In the genomic region with DNA sequence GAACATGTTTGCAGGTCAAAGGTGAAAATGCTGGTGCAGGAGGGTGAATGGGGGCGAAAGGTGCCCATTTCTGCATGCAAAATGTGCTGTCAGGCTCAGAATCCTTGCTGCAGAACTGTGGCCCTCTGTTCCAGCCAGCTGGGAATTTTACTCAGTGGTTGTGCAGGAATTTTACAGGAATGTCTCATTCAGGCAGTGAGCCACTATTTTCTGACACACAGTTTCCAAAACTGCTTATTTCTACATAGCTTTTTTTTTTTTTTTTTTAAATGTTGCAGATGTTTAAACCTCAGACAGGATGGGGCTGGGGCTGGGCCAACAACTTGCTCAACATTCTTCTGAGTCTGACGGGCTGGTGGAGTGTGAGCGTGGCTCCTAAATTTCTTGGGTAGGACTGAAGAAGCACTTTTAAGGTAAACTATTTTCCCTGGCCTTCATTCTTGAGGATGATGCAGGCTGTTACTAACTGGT, we compare ENCODE assay signal across 8 mouse cellular contexts. TPM values are rescaled to one million over a fixed set of nuclear protein-coding genes. Genes with fewer than 3 reads are reported as not detected.
DNase-seq lines count a peak whose midpoint lies in the region; ATAC-seq and TF ChIP-seq lines count a peak whose summit lies in the region.

No protein-coding gene starts in this region.

- no peak overlapping the region for H3K4me3 ChIP-seq in heart, embryonic 12.5 days
- H3K4me3 ChIP-seq in heart, embryonic 15.5 days = no peak overlapping the region
- H3K4me3 ChIP-seq in liver, postnatal 0 days (ENCODE audit: low read depth, low read length) = no peak overlapping the region

- H3K27ac ChIP-seq in heart, embryonic 12.5 days (ENCODE audit: poor library complexity, severe bottlenecking) = no peak overlapping the region
- H3K27ac ChIP-seq in heart, embryonic 15.5 days = peak overlapping the region; percentile 66
- peak overlapping the region; percentile 82 for H3K27ac ChIP-seq in liver, postnatal 0 days (ENCODE audit: low read depth)

- no peak overlapping the region for H3K4me2 ChIP-seq in heart, embryonic 12.5 days
- H3K4me2 ChIP-seq in heart, embryonic 15.5 days = peak overlapping the region; percentile 29
- peak overlapping the region; percentile 54 for H3K4me2 ChIP-seq in liver, postnatal 0 days (ENCODE audit: low read depth, low read length)

- ATAC-seq in heart, embryonic 12.5 days (ENCODE audit: insufficient number of reproducible peaks, low FRiP score) = no peak
- peak; percentile 62; the same call in 1 of the 2 replicates for ATAC-seq in heart, embryonic 15.5 days (replicated peaks; ENCODE audit: insufficient number of reproducible peaks, insufficient read depth, low FRiP score, low read depth)
- ATAC-seq in liver, postnatal 0 days = peak; percentile 18; the same call in 1 of the 2 replicates
- ATAC-seq in erythroid progenitor cell, adult 5-6 weeks (replicated peaks; ENCODE audit: low FRiP score, poor library complexity, severe bottlenecking) = no peak

- H3K9ac ChIP-seq in heart, embryonic 12.5 days = no peak overlapping the region
- H3K9ac ChIP-seq in heart, embryonic 15.5 days = no peak overlapping the region
- no peak overlapping the region for H3K9ac ChIP-seq in liver, postnatal 0 days (replicated peaks)

- no peaks in the 10 kb centered on the region for H3K36me3 ChIP-seq in heart, embryonic 12.5 days
- no peaks in the 10 kb centered on the region for H3K36me3 ChIP-seq in heart, embryonic 15.5 days
- H3K36me3 ChIP-seq in liver, postnatal 0 days (replicated peaks; ENCODE audit: insufficient read depth, low read length) = no peaks in the 10 kb centered on the region

- H3K9me3 ChIP-seq in heart, embryonic 12.5 days (replicated peaks) = no peaks in the 10 kb centered on the region
- H3K9me3 ChIP-seq in heart, embryonic 15.5 days (replicated peaks) = no peaks in the 10 kb centered on the region
- no peaks in the 10 kb centered on the region for H3K9me3 ChIP-seq in liver, postnatal 0 days (ENCODE audit: low read length)

- no peak for TF ChIP-seq CTCF in liver, postnatal 0 days (IDR thresholded peaks at IDR 0.05; ENCODE audit: low read depth)

- TF ChIP-seq EP300 in liver, postnatal 0 days (IDR thresholded peaks at IDR 0.05; ENCODE audit: low read depth) = peak; percentile 43; the same call in 1 of the 2 replicates

- H3K27me3 ChIP-seq in heart, embryonic 12.5 days (replicated peaks) = no peaks in the 10 kb centered on the region
- H3K27me3 ChIP-seq in heart, embryonic 15.5 days = no peaks in the 10 kb centered on the region
- H3K27me3 ChIP-seq in liver, postnatal 0 days (ENCODE audit: insufficient read depth, low read length) = no peaks in the 10 kb centered on the region

- peaks cover 3% of the 10 kb centered on the region; the same call in 1 of the 2 replicates for H3K4me1 ChIP-seq in heart, embryonic 12.5 days (replicated peaks)
- peaks cover 23% of the 10 kb centered on the region for H3K4me1 ChIP-seq in heart, embryonic 15.5 days (replicated peaks)
- H3K4me1 ChIP-seq in liver, postnatal 0 days (ENCODE audit: insufficient read depth) = peaks cover 43% of the 10 kb centered on the region

- peak; percentile 98 for DNase-seq in heart, adult 11 months
- DNase-seq in adipocyte (ENCODE audit: low spot score) = peak; percentile 96
- DNase-seq in liver, postnatal 0 days = peak; percentile 59
- DNase-seq in thymus, adult 18-20 months = peak; percentile 44 to 52
- no peak for DNase-seq in cerebellum, postnatal 36 days

- 68% methylated on average over 3 of the region's 3 CpGs for WGBS in heart, embryonic 12.5 days
- WGBS in heart, embryonic 15.5 days = 64% methylated on average over 3 of the region's 3 CpGs
- WGBS in liver, postnatal 0 days (ENCODE audit: insufficient replicate concordance) = 34% methylated on average over 3 of the region's 3 CpGs

RNA-seq across cellular contexts. Expression of gene Zfp281, which starts 58.4 kb away (rescaled TPM):
- polyA plus RNA-seq in heart, embryonic 12.5 days (2016; fragmentation: Nextera tagmentation; extraction: Ambion mirVana) = 18.2 and 19.2 TPM in 2 replicates
- polyA plus RNA-seq in heart, embryonic 15.5 days (2015; fragmentation: Nextera tagmentation; extraction: Ambion mirVana) = 11.7 and 12.6 TPM in 2 replicates
- 7.2 TPM in 2 replicates for polyA plus RNA-seq in liver, postnatal 0 days (2015; fragmentation: Nextera tagmentation; extraction: Ambion mirVana)
- 5.0 and 7.2 TPM in 2 replicates for total RNA-seq in erythroid progenitor cell, adult 5-6 weeks (2015; ENCODE audit: low replicate concordance)
- 4.1 and 5.6 TPM in 2 replicates for total RNA-seq in erythroid progenitor cell, adult 5-6 weeks (2017; ENCODE audit: low replicate concordance)

Comparison
In these comparisons a context has a peak if more than half of its experiments do, and no peak if none do; other contexts are left out.
1. ATAC-seq: peak in heart, embryonic 15.5 days (single experiment) and liver, postnatal 0 days (single experiment); none in heart, embryonic 12.5 days (single experiment) and erythroid progenitor cell, adult 5-6 weeks (single experiment).
2. DNase-seq: peak in heart, adult 11 months (single experiment), adipocyte (single experiment), liver, postnatal 0 days (single experiment) and thymus, adult 18-20 months (2 of 2); none in cerebellum, postnatal 36 days (0 of 2).